Mouse (Mus musculus): ENCODE measurements around the gene Dusp8. TPM values are rescaled to one million over a fixed set of nuclear protein-coding genes. Genes with fewer than 3 reads are reported as not detected.
A peak's percentile ranks its signal among the peaks of the same experiment; 100 is the strongest.

Dusp8 gene
- polyA plus RNA-seq, 1 experiment from 2014 or later, result 2.6 TPM

- peaks cover 70% of the 10 kb centered on the region for H3K27me3 ChIP-seq (replicated peaks; ENCODE audit: control insufficient read depth, insufficient read depth, low read length)
Measured at GRCm38 (mm10) chr7:142089648-142090447, 5.8 kb downstream of the Dusp8 start.

GRCm38 (mm10) chr7:142088886-142089285 lies 6.8 kb downstream of the Dusp8 start:
- H3K4me3 ChIP-seq (ENCODE audit: low read depth, low read length), result no peak overlapping the region
- H3K27ac ChIP-seq (ENCODE audit: low read depth, low read length), result no peak overlapping the region
- no peaks in the 10 kb centered on the region for H3K9me3 ChIP-seq (ENCODE audit: control insufficient read depth, low read length)
- H3K4me2 ChIP-seq, result no peak overlapping the region
- DNase-seq (ENCODE audit: low spot score), result no peak
- ATAC-seq (replicated peaks; ENCODE audit: low FRiP score), result 0 out of 2 replicates have a peak, but pooled peaks have one; percentile 14
- H3K9ac ChIP-seq (ENCODE audit: low read depth, low read length), result 0 out of 2 replicates have a peak overlapping the region, but pooled peaks have one; percentile 10
- WGBS, result 8% methylated on average over 5 of the region's 5 CpGs
- peaks cover 69% of the 10 kb centered on the region for H3K27me3 ChIP-seq (replicated peaks; ENCODE audit: control insufficient read depth, insufficient read depth, low read length)
- H3K36me3 ChIP-seq (ENCODE audit: control insufficient read depth, insufficient read depth, low read length), result no peaks in the 10 kb centered on the region
- peaks cover 45% of the 10 kb centered on the region for H3K4me1 ChIP-seq (replicated peaks; ENCODE audit: control insufficient read depth, insufficient read depth, low read length)

More at GRCm38 (mm10) chr7:142089648-142090447, 5.8 kb downstream of the Dusp8 start:
- no peak overlapping the region for H3K27ac ChIP-seq (ENCODE audit: low read depth, low read length)
- 55% methylated on average over 17 of the region's 17 CpGs for WGBS
- H3K4me3 ChIP-seq (ENCODE audit: low read depth, low read length), result no peak overlapping the region
- H3K4me2 ChIP-seq, result no peak overlapping the region
- ATAC-seq (replicated peaks; ENCODE audit: low FRiP score) (no peak), DNase-seq (ENCODE audit: low spot score) (no peak)
- peaks cover 49% of the 10 kb centered on the region for H3K4me1 ChIP-seq (replicated peaks; ENCODE audit: control insufficient read depth, insufficient read depth, low read length)
- H3K36me3 ChIP-seq (ENCODE audit: control insufficient read depth, insufficient read depth, low read length), result no peaks in the 10 kb centered on the region
- no peaks in the 10 kb centered on the region for H3K9me3 ChIP-seq (ENCODE audit: control insufficient read depth, low read length)
- H3K9ac ChIP-seq (ENCODE audit: low read depth, low read length), result no peak overlapping the region

- Histone ChIP-seq H3K4me2 (peak overlapping the region; percentile 54), H3K36me3 (ENCODE audit: control insufficient read depth, insufficient read depth, low read length) (no peaks in the 10 kb centered on the region), H3K9ac (ENCODE audit: low read depth, low read length) (peak overlapping the region; percentile 51), H3K4me1 (replicated peaks; ENCODE audit: control insufficient read depth, insufficient read depth, low read length) (peaks cover 44% of the 10 kb centered on the region), H3K27me3 (replicated peaks; ENCODE audit: control insufficient read depth, insufficient read depth, low read length) (peaks cover 69% of the 10 kb centered on the region), H3K4me3 (ENCODE audit: low read depth, low read length) (no peak overlapping the region), H3K9me3 (ENCODE audit: control insufficient read depth, low read length) (no peaks in the 10 kb centered on the region), H3K27ac (ENCODE audit: low read depth, low read length) (peak overlapping the region; percentile 92)
- DNase-seq (ENCODE audit: low spot score), result no peak
- WGBS, result 65% methylated on average over 1 of the region's 1 CpGs
- ATAC-seq (replicated peaks; ENCODE audit: low FRiP score), result peak; percentile 98
Measured at GRCm38 (mm10) chr7:142087069-142087652, 8.5 kb downstream of the Dusp8 start.

- Histone ChIP-seq H3K27ac (ENCODE audit: low read depth, low read length) (peak overlapping the region; percentile 92), H3K4me3 (ENCODE audit: low read depth, low read length) (no peak overlapping the region), H3K9ac (ENCODE audit: low read depth, low read length) (peak overlapping the region; percentile 51), H3K36me3 (ENCODE audit: control insufficient read depth, insufficient read depth, low read length) (no peaks in the 10 kb centered on the region), H3K9me3 (ENCODE audit: control insufficient read depth, low read length) (no peaks in the 10 kb centered on the region), H3K4me2 (peak overlapping the region; percentile 51), H3K4me1 (replicated peaks; ENCODE audit: control insufficient read depth, insufficient read depth, low read length) (peaks cover 44% of the 10 kb centered on the region), H3K27me3 (replicated peaks; ENCODE audit: control insufficient read depth, insufficient read depth, low read length) (peaks cover 69% of the 10 kb centered on the region)
- WGBS, result 52% methylated on average over 4 of the region's 4 CpGs
- DNase-seq (ENCODE audit: low spot score), result no peak
- ATAC-seq (replicated peaks; ENCODE audit: low FRiP score), result no peak
Measured at GRCm38 (mm10) chr7:142086159-142086905, 9.3 kb downstream of the Dusp8 start.

- DNase-seq (ENCODE audit: low spot score), result no peak
- H3K27ac ChIP-seq (ENCODE audit: low read depth, low read length), result no peak overlapping the region
- H3K9me3 ChIP-seq (ENCODE audit: control insufficient read depth, low read length), result no peaks in the 10 kb centered on the region
- H3K36me3 ChIP-seq (ENCODE audit: control insufficient read depth, insufficient read depth, low read length), result no peaks in the 10 kb centered on the region
- no peak overlapping the region for H3K9ac ChIP-seq (ENCODE audit: low read depth, low read length)
- peaks cover 40% of the 10 kb centered on the region for H3K4me1 ChIP-seq (replicated peaks; ENCODE audit: control insufficient read depth, insufficient read depth, low read length)
- H3K4me3 ChIP-seq (ENCODE audit: low read depth, low read length), result no peak overlapping the region
- WGBS, result 41% methylated on average over 3 of the region's 3 CpGs
- peaks cover 70% of the 10 kb centered on the region for H3K27me3 ChIP-seq (replicated peaks; ENCODE audit: control insufficient read depth, insufficient read depth, low read length)
- H3K4me2 ChIP-seq, result no peak overlapping the region
- ATAC-seq (replicated peaks; ENCODE audit: low FRiP score), result no peak
Measured at GRCm38 (mm10) chr7:142084820-142085219, 10.8 kb downstream of the Dusp8 start.

- ATAC-seq (replicated peaks; ENCODE audit: low FRiP score), result no peak
- Histone ChIP-seq H3K27me3 (replicated peaks; ENCODE audit: control insufficient read depth, insufficient read depth, low read length) (peaks cover 70% of the 10 kb centered on the region), H3K9me3 (ENCODE audit: control insufficient read depth, low read length) (no peaks in the 10 kb centered on the region), H3K27ac (ENCODE audit: low read depth, low read length) (no peak overlapping the region), H3K36me3 (ENCODE audit: control insufficient read depth, insufficient read depth, low read length) (no peaks in the 10 kb centered on the region), H3K4me3 (ENCODE audit: low read depth, low read length) (no peak overlapping the region), H3K4me2 (no peak overlapping the region), H3K9ac (ENCODE audit: low read depth, low read length) (no peak overlapping the region), H3K4me1 (replicated peaks; ENCODE audit: control insufficient read depth, insufficient read depth, low read length) (peaks cover 37% of the 10 kb centered on the region)
- WGBS, result 22% methylated on average over 5 of the region's 5 CpGs
- no peak for DNase-seq (ENCODE audit: low spot score)
Measured at GRCm38 (mm10) chr7:142084395-142084794, 11.2 kb downstream of the Dusp8 start.

- Histone ChIP-seq H3K9ac (ENCODE audit: low read depth, low read length) (no peak overlapping the region), H3K4me2 (no peak overlapping the region), H3K4me3 (ENCODE audit: low read depth, low read length) (no peak overlapping the region), H3K27me3 (replicated peaks; ENCODE audit: control insufficient read depth, insufficient read depth, low read length) (peaks cover 66% of the 10 kb centered on the region), H3K4me1 (replicated peaks; ENCODE audit: control insufficient read depth, insufficient read depth, low read length) (peaks cover 32% of the 10 kb centered on the region), H3K27ac (ENCODE audit: low read depth, low read length) (no peak overlapping the region), H3K36me3 (ENCODE audit: control insufficient read depth, insufficient read depth, low read length) (no peaks in the 10 kb centered on the region), H3K9me3 (ENCODE audit: control insufficient read depth, low read length) (no peaks in the 10 kb centered on the region)
- no peak for ATAC-seq (replicated peaks; ENCODE audit: low FRiP score)
- no peak for DNase-seq (ENCODE audit: low spot score)
- WGBS, result 30% methylated on average over 12 of the region's 12 CpGs
Measured at GRCm38 (mm10) chr7:142083588-142084317, 11.9 kb downstream of the Dusp8 start.

GRCm38 (mm10) chr7:142082607-142083006 lies 13.0 kb downstream of the Dusp8 start:
- no peak for ATAC-seq (replicated peaks; ENCODE audit: low FRiP score)
- peak overlapping the region; percentile 22 for H3K4me3 ChIP-seq (ENCODE audit: low read depth, low read length)
- no peak overlapping the region for H3K27ac ChIP-seq (ENCODE audit: low read depth, low read length)
- H3K27me3 ChIP-seq (replicated peaks; ENCODE audit: control insufficient read depth, insufficient read depth, low read length), result peaks cover 64% of the 10 kb centered on the region
- H3K4me2 ChIP-seq, result peak overlapping the region; percentile 52
- no peaks in the 10 kb centered on the region for H3K9me3 ChIP-seq (ENCODE audit: control insufficient read depth, low read length)
- H3K4me1 ChIP-seq (replicated peaks; ENCODE audit: control insufficient read depth, insufficient read depth, low read length), result peaks cover 20% of the 10 kb centered on the region
- no peak overlapping the region for H3K9ac ChIP-seq (ENCODE audit: low read depth, low read length)
- 23% methylated on average over 16 of the region's 16 CpGs for WGBS
- H3K36me3 ChIP-seq (ENCODE audit: control insufficient read depth, insufficient read depth, low read length), result no peaks in the 10 kb centered on the region
- no peak for DNase-seq (ENCODE audit: low spot score)

Data from liver, embryonic 11.5 days (tissue).